Mouse (Mus musculus): ENCODE data around the gene Dbnl. TPM values are rescaled to one million over a fixed set of nuclear protein-coding genes. Genes with fewer than 3 reads are reported as not detected.

Gene Dbnl
- polyA plus RNA-seq, 1 experiment from 2014 or later: 152 TPM

DNA sequence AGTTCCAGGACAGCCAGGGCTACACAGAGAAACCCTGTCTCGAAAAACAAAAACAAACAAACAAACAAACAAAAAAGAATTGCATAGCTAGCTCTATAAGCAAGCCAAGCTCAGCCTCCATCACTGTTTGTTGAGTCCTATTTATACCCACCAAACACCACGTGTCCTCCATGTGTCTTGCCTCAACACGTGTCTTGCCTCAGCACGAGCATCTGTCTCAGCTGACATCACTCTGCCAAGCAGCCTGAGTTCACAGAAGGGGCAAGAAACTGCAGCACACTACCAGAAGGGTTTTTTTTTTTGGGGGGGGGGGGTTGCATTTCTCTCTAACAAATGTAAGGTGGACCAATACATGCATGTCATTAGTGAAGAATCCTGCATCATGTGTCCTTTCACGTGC is 62.2 kb downstream of the Dbnl start:
- Histone ChIP-seq H3K36me3 (ENCODE audit: control insufficient read depth, insufficient read depth, low read length) (no peaks in the 10 kb centered on the region), H3K9ac (ENCODE audit: low read length) (no peak overlapping the region), H3K4me2 (ENCODE audit: low read depth, low read length, severe bottlenecking) (no peak overlapping the region), H3K4me1 (replicated peaks; ENCODE audit: control insufficient read depth, insufficient read depth, low read length) (no peaks in the 10 kb centered on the region), H3K27me3 (ENCODE audit: control insufficient read depth, insufficient read depth, low read length) (no peaks in the 10 kb centered on the region), H3K27ac (ENCODE audit: low read depth, low read length) (no peak overlapping the region), H3K4me3 (ENCODE audit: low read depth, low read length) (no peak overlapping the region), H3K9me3 (ENCODE audit: control insufficient read depth, low read length) (no peaks in the 10 kb centered on the region)
- 77% methylated on average over 5 of the region's 5 CpGs for WGBS
- no peak for ATAC-seq (replicated peaks; ENCODE audit: low FRiP score)
- DNase-seq (ENCODE audit: low spot score): no peak

Other genes with a start within 250 kb of the Dbnl start
- 27.9 and 29.9 TPM in 2 replicates for gene Ccdc117, start 246.3 kb upstream of the Dbnl start, polyA plus RNA-seq (2014; fragmentation: Nextera tagmentation; extraction: Ambion mirVana)
- not detected in 2 replicates for gene Ankrd36, start 218.8 kb upstream of the Dbnl start, polyA plus RNA-seq (2014; fragmentation: Nextera tagmentation; extraction: Ambion mirVana)
- 166 TPM in 2 replicates for gene Mrps24, start 72.8 kb upstream of the Dbnl start, polyA plus RNA-seq (2014; fragmentation: Nextera tagmentation; extraction: Ambion mirVana)
- gene Urgcp, start 26.1 kb upstream of the Dbnl start, polyA plus RNA-seq (2014; fragmentation: Nextera tagmentation; extraction: Ambion mirVana): 19.1 and 20.1 TPM in 2 replicates
- 5.3 and 6.5 TPM in 2 replicates for gene Pgam2, start 15.2 kb downstream of the Dbnl start, polyA plus RNA-seq (2014; fragmentation: Nextera tagmentation; extraction: Ambion mirVana)
- gene Polm, start 49.5 kb downstream of the Dbnl start, polyA plus RNA-seq (2014; fragmentation: Nextera tagmentation; extraction: Ambion mirVana): 8.8 and 8.9 TPM in 2 replicates
- 20.4 and 24.9 TPM in 2 replicates for gene Aebp1, start 73.5 kb downstream of the Dbnl start, polyA plus RNA-seq (2014; fragmentation: Nextera tagmentation; extraction: Ambion mirVana)
- 130 TPM in 2 replicates for gene Pold2, start 89.8 kb downstream of the Dbnl start, polyA plus RNA-seq (2014; fragmentation: Nextera tagmentation; extraction: Ambion mirVana)
- gene Myl7, start 110.3 kb downstream of the Dbnl start, polyA plus RNA-seq (2014; fragmentation: Nextera tagmentation; extraction: Ambion mirVana): 0.47 and 1.3 TPM in 2 replicates
- 1.8 and 4.5 TPM in 2 replicates for gene Gck, start 161.6 kb downstream of the Dbnl start, polyA plus RNA-seq (2014; fragmentation: Nextera tagmentation; extraction: Ambion mirVana)
- 25.5 and 27.2 TPM in 2 replicates for gene Ykt6, start 167.2 kb downstream of the Dbnl start, polyA plus RNA-seq (2014; fragmentation: Nextera tagmentation; extraction: Ambion mirVana)